Mouse (Mus musculus): Measurements from ENCODE around the gene Cnot8. TPM values are rescaled to one million over a fixed set of nuclear protein-coding genes. Genes with fewer than 3 reads are reported as not detected.
A peak's percentile ranks its signal among the peaks of the same experiment; 100 is the strongest.
"Not testable (repeated sequence)": the region's sequence is repeated elsewhere in the genome, so short reads cannot be mapped to it uniquely, and the experiment has no call there.

Cnot8 gene
- total RNA-seq (2012; rRNA removed), result 55.4 and 60.6 TPM in 2 replicates

- TF ChIP-seq CHD2 (IDR thresholded peaks at IDR 0.05; ENCODE audit: low read depth, low read length), result no peak
- TF ChIP-seq HCFC1 (IDR thresholded peaks at IDR 0.05; ENCODE audit: borderline replicate concordance, insufficient read depth, low read length), result 0 out of 2 replicates have a peak, but pooled peaks have one; percentile 52
- TF ChIP-seq ZC3H11A (IDR thresholded peaks at IDR 0.05; ENCODE audit: borderline replicate concordance, low read depth, low read length), result no peak; the same call in 1 of the 2 replicates
- TF ChIP-seq ZNF384 (IDR thresholded peaks at IDR 0.05; ENCODE audit: low read depth, low read length), result no peak
- TF ChIP-seq MAFK (IDR thresholded peaks at IDR 0.05; ENCODE audit: insufficient read depth, low read depth, low read length), result no peak
- H3K27ac ChIP-seq (ENCODE audit: insufficient read depth, low read depth, low read length, poor library complexity, severe bottlenecking), result peak within 1 kb of the TSS; percentile 100
- peak within 1 kb of the TSS; percentile 89 for H3K9ac ChIP-seq (ENCODE audit: insufficient read depth, low read depth, low read length, poor library complexity, severe bottlenecking)
- in situ Hi-C loops (cut with MboI; ENCODE audit: low sequenced_read_pairs in 2 of 2, unreplicated experiment in 2 of 2), result no loop called here
- peaks cover 0 to 10% of the 10 kb centered on the region in 2 experiments; a peak in 1 of 4 replicates for H3K4me1 ChIP-seq (ENCODE audit: control insufficient read depth in 2 of 2, insufficient read depth in 2 of 2, low read length in 2 of 2, poor library complexity in 1 of 2)
- H3K4me3 ChIP-seq (ENCODE audit: insufficient read depth in 1 of 2, low read depth in 1 of 2, low read length in 2 of 2, poor library complexity in 1 of 2, severe bottlenecking in 1 of 2), result peak within 1 kb of the TSS; percentile 85 to 91
- DNase-seq (ENCODE audit: low read depth, low spot score), result peak; percentile 98
- H3K9me3 ChIP-seq (ENCODE audit: control insufficient read depth, insufficient read depth, low read depth, low read length), result no peaks in the 10 kb centered on the region
- no peaks in the 10 kb centered on the region for H3K36me3 ChIP-seq (ENCODE audit: control insufficient read depth, insufficient read depth, low read length, poor library complexity, severe bottlenecking)
Observed at GRCm38 (mm10) chr11:58103697-58104306, at the start of gene Cnot8. Gene Cnot8, plus strand, starts transcription at chr11:58104153.

GRCm38 (mm10) chr11:58057455-58057854 is 46.5 kb upstream of the Cnot8 start:
- in situ Hi-C loops (cut with MboI; ENCODE audit: low sequenced_read_pairs in 2 of 2, unreplicated experiment in 2 of 2), result no loop called here

DNA sequence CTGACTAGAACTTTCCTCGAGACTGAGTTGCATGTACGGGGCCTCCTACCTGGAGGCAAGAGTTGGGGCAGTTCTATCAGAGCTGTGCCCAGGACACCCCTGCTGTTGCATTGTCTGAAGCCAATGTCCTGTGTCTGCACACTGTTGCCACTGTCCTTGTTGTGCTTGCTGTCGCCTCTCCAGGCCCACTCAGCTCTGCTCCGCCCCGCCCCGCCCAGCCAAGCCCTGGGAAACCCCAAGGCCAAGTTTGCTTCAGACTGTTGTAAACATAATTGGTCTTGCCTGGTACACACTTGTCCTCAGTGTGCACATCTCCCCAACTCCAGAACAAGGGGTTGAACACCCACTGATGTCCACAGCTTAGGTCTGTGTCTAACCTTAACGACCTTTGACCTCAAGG is 44.2 kb upstream of the Cnot8 start:
- H3K4me3 ChIP-seq (ENCODE audit: insufficient read depth in 1 of 2, low read depth in 1 of 2, low read length in 2 of 2, poor library complexity in 1 of 2, severe bottlenecking in 1 of 2); in situ Hi-C loops (cut with MboI; ENCODE audit: low sequenced_read_pairs in 2 of 2, unreplicated experiment in 2 of 2); H3K9me3 ChIP-seq (ENCODE audit: control insufficient read depth, insufficient read depth, low read depth, low read length); H3K4me1 ChIP-seq (ENCODE audit: control insufficient read depth in 2 of 2, insufficient read depth in 2 of 2, low read length in 2 of 2, poor library complexity in 1 of 2); H3K9ac ChIP-seq (ENCODE audit: insufficient read depth, low read depth, low read length, poor library complexity, severe bottlenecking); H3K27ac ChIP-seq (ENCODE audit: insufficient read depth, low read depth, low read length, poor library complexity, severe bottlenecking); DNase-seq (ENCODE audit: low read depth, low spot score): not testable (repeated sequence)
- H3K36me3 ChIP-seq (ENCODE audit: control insufficient read depth, insufficient read depth, low read length, poor library complexity, severe bottlenecking), result peaks cover 42% of the 10 kb centered on the region

More at GRCm38 (mm10) chr11:58057455-58057854, 46.5 kb upstream of the Cnot8 start:
- H3K4me1 ChIP-seq (ENCODE audit: control insufficient read depth in 2 of 2, insufficient read depth in 2 of 2, low read length in 2 of 2, poor library complexity in 1 of 2), result peaks cover 0 to 2% of the 10 kb centered on the region in 2 experiments; a peak in 1 of 4 replicates
- TF ChIP-seq ZC3H11A (IDR thresholded peaks at IDR 0.05; ENCODE audit: borderline replicate concordance, low read depth, low read length) (no peak), ZNF384 (IDR thresholded peaks at IDR 0.05; ENCODE audit: low read depth, low read length) (no peak)
- H3K36me3 ChIP-seq (ENCODE audit: control insufficient read depth, insufficient read depth, low read length, poor library complexity, severe bottlenecking), result peaks cover 50% of the 10 kb centered on the region
- DNase-seq (ENCODE audit: low read depth, low spot score), result peak; percentile 26
- H3K4me3 ChIP-seq (ENCODE audit: insufficient read depth in 1 of 2, low read depth in 1 of 2, low read length in 2 of 2, poor library complexity in 1 of 2, severe bottlenecking in 1 of 2), result no peak overlapping the region
- H3K9me3 ChIP-seq (ENCODE audit: control insufficient read depth, insufficient read depth, low read depth, low read length), result no peaks in the 10 kb centered on the region
- no peak overlapping the region for H3K9ac ChIP-seq (ENCODE audit: insufficient read depth, low read depth, low read length, poor library complexity, severe bottlenecking)
- no peak overlapping the region for H3K27ac ChIP-seq (ENCODE audit: insufficient read depth, low read depth, low read length, poor library complexity, severe bottlenecking)

GRCm38 (mm10) chr11:58061218-58061617 is 42.7 kb upstream of the Cnot8 start:
- H3K4me3 ChIP-seq (ENCODE audit: insufficient read depth in 1 of 2, low read depth in 1 of 2, low read length in 2 of 2, poor library complexity in 1 of 2, severe bottlenecking in 1 of 2); H3K27ac ChIP-seq (ENCODE audit: insufficient read depth, low read depth, low read length, poor library complexity, severe bottlenecking); in situ Hi-C loops (cut with MboI; ENCODE audit: low sequenced_read_pairs in 2 of 2, unreplicated experiment in 2 of 2); H3K9ac ChIP-seq (ENCODE audit: insufficient read depth, low read depth, low read length, poor library complexity, severe bottlenecking); H3K4me1 ChIP-seq (ENCODE audit: control insufficient read depth in 2 of 2, insufficient read depth in 2 of 2, low read length in 2 of 2, poor library complexity in 1 of 2); H3K9me3 ChIP-seq (ENCODE audit: control insufficient read depth, insufficient read depth, low read depth, low read length); DNase-seq (ENCODE audit: low read depth, low spot score): not testable (repeated sequence)
- peaks cover 38% of the 10 kb centered on the region for H3K36me3 ChIP-seq (ENCODE audit: control insufficient read depth, insufficient read depth, low read length, poor library complexity, severe bottlenecking)

- H3K36me3 ChIP-seq (ENCODE audit: control insufficient read depth, insufficient read depth, low read length, poor library complexity, severe bottlenecking), result peaks cover 30% of the 10 kb centered on the region
- no peaks in the 10 kb centered on the region for H3K9me3 ChIP-seq (ENCODE audit: control insufficient read depth, insufficient read depth, low read depth, low read length)
- H3K27ac ChIP-seq (ENCODE audit: insufficient read depth, low read depth, low read length, poor library complexity, severe bottlenecking), result no peak overlapping the region
- H3K9ac ChIP-seq (ENCODE audit: insufficient read depth, low read depth, low read length, poor library complexity, severe bottlenecking), result no peak overlapping the region
- TF ChIP-seq CHD2 (IDR thresholded peaks at IDR 0.05; ENCODE audit: low read depth, low read length) (no peak), HCFC1 (IDR thresholded peaks at IDR 0.05; ENCODE audit: borderline replicate concordance, insufficient read depth, low read length) (no peak), MAFK (IDR thresholded peaks at IDR 0.05; ENCODE audit: insufficient read depth, low read depth, low read length) (no peak), ZNF384 (IDR thresholded peaks at IDR 0.05; ENCODE audit: low read depth, low read length) (no peak), ZC3H11A (IDR thresholded peaks at IDR 0.05; ENCODE audit: borderline replicate concordance, low read depth, low read length) (no peak)
- no peak for DNase-seq (ENCODE audit: low read depth, low spot score)
- H3K4me1 ChIP-seq (ENCODE audit: control insufficient read depth in 2 of 2, insufficient read depth in 2 of 2, low read length in 2 of 2, poor library complexity in 1 of 2), result peaks cover 0 to 2% of the 10 kb centered on the region in 2 experiments; a peak in 1 of 4 replicates
- no peak overlapping the region for H3K4me3 ChIP-seq (ENCODE audit: insufficient read depth in 1 of 2, low read depth in 1 of 2, low read length in 2 of 2, poor library complexity in 1 of 2, severe bottlenecking in 1 of 2)
- in situ Hi-C loops (cut with MboI; ENCODE audit: low sequenced_read_pairs in 2 of 2, unreplicated experiment in 2 of 2), result no loop called here
Observed at GRCm38 (mm10) chr11:58062586-58062985, 41.4 kb upstream of the Cnot8 start.
